Comparison of ENCODE assay signal across 8 mouse cellular contexts in genomic region chr13:28959458-28959978, GRCm38 (mm10). TPM values are rescaled to one million over a fixed set of nuclear protein-coding genes. Genes with fewer than 3 reads are reported as not detected.
DNase-seq lines count a peak whose midpoint lies in the region; ATAC-seq lines count a peak whose summit lies in the region.

No protein-coding gene starts in this region.

- H3K27me3 ChIP-seq in forebrain, embryonic 12.5 days: no peaks in the 10 kb centered on the region
- H3K27me3 ChIP-seq in heart, embryonic 15.5 days: no peaks in the 10 kb centered on the region
- peaks cover 20% of the 10 kb centered on the region for H3K27me3 ChIP-seq in liver, embryonic 13.5 days
- H3K27me3 ChIP-seq in splenic B cell, adult 2 months (ENCODE audit: control insufficient read depth, insufficient read depth, low read length, poor library complexity, severe bottlenecking): no peaks in the 10 kb centered on the region; the same call in 1 of the 2 replicates

- peak overlapping the region; percentile 76 for H3K9ac ChIP-seq in forebrain, embryonic 12.5 days
- H3K9ac ChIP-seq in heart, embryonic 15.5 days: peak overlapping the region; percentile 82
- H3K9ac ChIP-seq in liver, embryonic 13.5 days: peak overlapping the region; percentile 70; the same call in 1 of the 2 replicates

- no peaks in the 10 kb centered on the region for H3K9me3 ChIP-seq in forebrain, embryonic 12.5 days
- no peaks in the 10 kb centered on the region for H3K9me3 ChIP-seq in heart, embryonic 15.5 days (replicated peaks)
- H3K9me3 ChIP-seq in liver, embryonic 13.5 days (replicated peaks): no peaks in the 10 kb centered on the region

- 3% methylated on average over 31 of the region's 31 CpGs for WGBS in forebrain, embryonic 12.5 days
- whole genome bisulfite sequencing in heart, embryonic 15.5 days: 2% methylated on average over 31 of the region's 31 CpGs
- WGBS in liver, embryonic 13.5 days (ENCODE audit: insufficient replicate concordance): under 1% methylated on average over 31 of the region's 31 CpGs

- peak overlapping the region; percentile 52 for H3K4me3 ChIP-seq in forebrain, embryonic 12.5 days (replicated peaks)
- peak overlapping the region; percentile 73 for H3K4me3 ChIP-seq in heart, embryonic 15.5 days
- peak overlapping the region; percentile 63 for H3K4me3 ChIP-seq in liver, embryonic 13.5 days (replicated peaks)

- peak overlapping the region; percentile 93 for H3K4me2 ChIP-seq in forebrain, embryonic 12.5 days
- H3K4me2 ChIP-seq in heart, embryonic 15.5 days: peak overlapping the region; percentile 98
- H3K4me2 ChIP-seq in liver, embryonic 13.5 days: peak overlapping the region; percentile 89

- no peaks in the 10 kb centered on the region for H3K36me3 ChIP-seq in forebrain, embryonic 12.5 days (replicated peaks)
- H3K36me3 ChIP-seq in heart, embryonic 15.5 days: no peaks in the 10 kb centered on the region
- H3K36me3 ChIP-seq in liver, embryonic 13.5 days: no peaks in the 10 kb centered on the region
- no peaks in the 10 kb centered on the region for H3K36me3 ChIP-seq in splenic B cell, adult 2 months (ENCODE audit: control insufficient read depth, insufficient read depth, low read length, poor library complexity, severe bottlenecking)

- peaks cover 25% of the 10 kb centered on the region for H3K4me1 ChIP-seq in forebrain, embryonic 12.5 days
- peaks cover 14% of the 10 kb centered on the region for H3K4me1 ChIP-seq in heart, embryonic 15.5 days (replicated peaks)
- H3K4me1 ChIP-seq in liver, embryonic 13.5 days (replicated peaks): peaks cover 31% of the 10 kb centered on the region

- peak; percentile 82 for DNase-seq in CD4-positive, CD25-positive, alpha-beta regulatory T cell, adult 2 months (ENCODE audit: low read depth, low spot score)
- DNase-seq in c-Kit-positive CD71-positive TER-119-positive erythroid progenitor cells, embryonic 14.5 days (ENCODE audit: low spot score): peak; percentile 54
- peak; percentile 90 for DNase-seq in kidney, postnatal 10 days
- peak; percentile 63 for DNase-seq in liver, embryonic 13.5 days
- peak; percentile 26 to 68 for DNase-seq in natural killer cell, adult 2 months (ENCODE audit: low spot score in 2 of 2)
- peak; percentile 80 for DNase-seq in splenic B cell, adult 2 months (ENCODE audit: low read depth, low spot score)

- H3K27ac ChIP-seq in forebrain, embryonic 12.5 days: peak overlapping the region; percentile 95
- H3K27ac ChIP-seq in heart, embryonic 15.5 days: peak overlapping the region; percentile 99
- no peak overlapping the region for H3K27ac ChIP-seq in liver, embryonic 13.5 days

- ATAC-seq in forebrain, embryonic 12.5 days (ENCODE audit: low FRiP score): peak; percentile 80
- ATAC-seq in heart, embryonic 15.5 days (replicated peaks; ENCODE audit: insufficient number of reproducible peaks, insufficient read depth, low FRiP score, low read depth): peak; percentile 80
- peak; percentile 74 for ATAC-seq in liver, embryonic 13.5 days (ENCODE audit: low read depth)

RNA-seq across cellular contexts. Expression of gene Sox4, which starts 6.0 kb away (rescaled TPM):
- polyA plus RNA-seq in forebrain, embryonic 12.5 days (2016; fragmentation: Nextera tagmentation; extraction: Ambion mirVana): 258 and 264 TPM in 2 replicates
- polyA plus RNA-seq in heart, embryonic 15.5 days (2015; fragmentation: Nextera tagmentation; extraction: Ambion mirVana): 47.4 and 48.9 TPM in 2 replicates
- polyA plus RNA-seq in liver, embryonic 13.5 days (2015; fragmentation: Nextera tagmentation; extraction: Ambion mirVana): 2.7 and 4.2 TPM in 2 replicates
